Mouse (Mus musculus): ENCODE results near the gene A930033H14Rik.
A peak's percentile ranks its signal among the peaks of the same experiment; 100 is the strongest.

The A930033H14Rik gene

DNA sequence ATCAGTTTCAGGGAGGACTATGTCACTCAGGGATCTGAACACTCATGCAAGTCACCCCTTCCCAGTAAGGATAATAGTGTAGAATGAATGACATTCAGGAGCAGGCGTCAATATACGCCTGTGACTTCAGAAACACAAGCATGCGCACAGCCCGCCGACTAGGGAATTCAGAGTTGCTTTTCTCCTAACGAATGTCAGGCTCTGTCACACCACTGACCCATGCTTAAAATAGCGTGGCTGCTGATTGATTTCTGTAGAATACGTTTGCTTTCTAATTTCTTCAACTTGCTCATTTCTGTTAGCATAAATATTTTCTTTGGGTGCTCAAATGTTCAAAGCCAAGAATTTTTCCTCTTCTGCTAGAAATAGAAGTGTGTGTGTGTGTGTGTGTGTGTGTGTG lies 13.1 kb upstream of the A930033H14Rik start:
- no peak for DNase-seq

DNA sequence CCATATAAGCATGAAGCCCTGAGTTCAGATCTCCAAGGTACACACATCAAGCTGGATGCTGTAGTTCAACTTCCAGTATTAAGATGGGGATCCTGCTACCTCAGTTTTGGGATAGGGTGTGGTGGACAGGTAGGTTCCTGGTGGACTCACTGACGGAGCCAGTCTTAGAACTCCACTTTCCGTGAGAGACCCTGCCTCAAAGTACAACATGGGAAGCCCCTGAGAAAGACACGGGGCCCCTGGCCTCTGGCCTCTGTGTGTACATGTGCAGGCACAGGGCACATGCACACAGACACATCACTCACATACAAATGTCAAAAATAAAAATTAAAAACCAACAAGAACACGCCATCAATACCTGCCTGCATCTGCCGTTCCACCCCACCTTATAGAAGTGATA lies 12.6 kb upstream of the A930033H14Rik start:
- no peak for DNase-seq

- DNase-seq = no peak
Observed at GRCm38 (mm10) chr10:69224276-69224675, 11.4 kb upstream of the A930033H14Rik start.

DNA sequence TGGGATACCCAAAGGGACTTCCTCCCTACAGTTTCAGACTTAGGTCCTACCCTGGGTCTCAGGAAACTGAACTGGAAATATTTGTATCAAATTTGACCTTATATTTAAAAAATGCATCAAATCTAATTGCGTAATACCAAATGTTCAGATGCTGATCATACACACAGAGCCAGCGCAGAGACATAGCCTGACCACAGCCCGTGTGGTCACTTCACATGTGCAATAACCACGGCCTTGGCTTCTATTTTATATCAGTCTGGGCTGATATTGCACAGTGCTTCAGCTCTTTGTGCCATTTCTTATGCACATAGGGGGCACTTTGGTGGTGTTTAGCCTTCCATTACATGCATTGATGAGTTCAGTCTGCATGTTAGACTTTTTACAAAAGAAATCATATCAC lies 10.3 kb upstream of the A930033H14Rik start:
- DNase-seq = no peak

DNA sequence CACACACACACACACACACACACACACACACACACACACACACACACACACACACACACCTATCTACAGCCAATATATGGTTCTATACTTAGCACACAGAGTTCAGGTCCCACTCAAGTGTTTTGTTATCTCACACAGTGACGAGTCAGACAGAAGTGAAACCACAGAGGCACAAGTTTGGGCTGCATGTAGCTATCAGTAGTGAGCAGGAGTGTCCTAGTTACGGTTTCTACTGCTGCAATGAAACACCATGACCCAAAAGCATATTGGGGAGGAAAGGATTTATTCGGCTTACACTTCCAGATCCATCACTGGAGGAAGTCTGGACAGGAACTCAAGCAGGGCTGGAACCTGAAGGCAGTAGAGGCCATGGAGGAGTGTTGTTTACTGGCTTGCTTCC lies 9.1 kb upstream of the A930033H14Rik start:
- no peak for DNase-seq

DNA sequence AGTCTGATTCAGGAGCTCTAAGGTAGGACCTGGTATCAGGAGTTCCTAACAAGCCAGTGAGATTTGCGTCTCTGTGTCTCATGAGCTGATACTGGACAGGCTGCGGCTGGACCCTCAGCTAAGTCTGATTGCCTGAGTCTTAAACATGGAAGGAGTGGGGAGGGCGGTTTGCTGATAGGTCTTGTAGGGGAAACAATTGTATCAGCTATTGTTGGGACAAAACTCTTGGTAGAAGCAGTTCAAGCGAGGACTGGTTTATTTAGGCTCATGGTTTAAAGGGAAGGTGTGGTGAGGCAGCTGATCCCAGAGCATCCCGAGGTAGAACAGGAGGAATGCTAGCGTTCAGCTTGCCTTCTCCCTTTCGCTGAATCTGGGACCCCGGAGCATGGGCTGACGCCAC lies 8.2 kb upstream of the A930033H14Rik start:
- no peak for DNase-seq

DNA sequence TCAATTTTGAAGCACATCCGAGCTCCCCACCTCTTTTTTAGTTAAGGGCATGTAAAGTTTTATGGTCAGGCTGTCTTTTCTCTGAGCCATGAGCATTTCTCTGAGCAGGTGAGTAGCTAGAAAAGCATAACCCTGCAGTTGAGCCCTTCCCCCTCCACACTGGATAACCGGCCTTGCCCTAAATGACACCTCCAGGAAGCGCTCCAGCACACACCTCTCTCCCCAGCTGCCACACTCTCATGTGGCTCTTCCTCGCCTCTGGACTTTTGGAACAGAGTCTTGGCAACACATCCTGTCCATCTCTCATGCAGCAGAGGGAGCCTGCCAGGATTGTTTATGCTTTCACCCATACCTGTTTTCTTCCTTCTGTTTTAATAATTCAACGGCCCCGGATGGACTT lies 7.4 kb upstream of the A930033H14Rik start:
- peak; percentile 80 to 89 for DNase-seq

GRCm38 (mm10) chr10:69219289-69219626 lies 6.4 kb upstream of the A930033H14Rik start:
- DNase-seq = no peak

- peak; percentile 79 to 92 for DNase-seq
Observed at GRCm38 (mm10) chr10:69218458-69219288, 5.8 kb upstream of the A930033H14Rik start.

- DNase-seq = no peak
Observed at GRCm38 (mm10) chr10:69217127-69217690, 4.3 kb upstream of the A930033H14Rik start.

DNA sequence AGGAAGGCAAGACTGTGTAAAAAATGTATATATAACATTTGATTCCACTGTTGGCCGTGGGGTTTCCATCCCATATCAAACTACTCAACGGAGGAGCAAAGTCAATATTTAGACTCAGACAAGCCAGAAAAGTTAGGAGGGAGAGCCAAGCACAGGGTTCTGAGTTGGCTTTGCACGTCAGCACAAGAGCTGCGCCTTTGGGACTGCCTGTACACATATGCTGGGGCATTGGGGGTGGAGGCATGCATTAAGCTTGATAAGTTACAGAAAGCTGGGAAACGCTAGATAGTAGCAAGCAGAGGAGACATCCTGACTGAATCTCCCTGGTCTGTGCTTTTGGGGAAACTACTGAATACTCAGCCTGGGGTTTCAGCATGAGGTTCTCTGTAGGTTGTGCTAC lies 1.1 kb upstream of the A930033H14Rik start:
- DNase-seq = peak in 1 of 2 experiments; percentile 42

GRCm38 (mm10) chr10:69213451-69213877 lies 566 bp upstream of the A930033H14Rik start:
- peak in 1 of 2 experiments; percentile 50 for DNase-seq

- DNase-seq = peak; percentile 32 to 61
Observed at GRCm38 (mm10) chr10:69211976-69212375, 922 bp downstream of the A930033H14Rik start.

GRCm38 (mm10) chr10:69211560-69211959 lies 1.3 kb downstream of the A930033H14Rik start:
- peak; percentile 44 to 47 for DNase-seq

DNA sequence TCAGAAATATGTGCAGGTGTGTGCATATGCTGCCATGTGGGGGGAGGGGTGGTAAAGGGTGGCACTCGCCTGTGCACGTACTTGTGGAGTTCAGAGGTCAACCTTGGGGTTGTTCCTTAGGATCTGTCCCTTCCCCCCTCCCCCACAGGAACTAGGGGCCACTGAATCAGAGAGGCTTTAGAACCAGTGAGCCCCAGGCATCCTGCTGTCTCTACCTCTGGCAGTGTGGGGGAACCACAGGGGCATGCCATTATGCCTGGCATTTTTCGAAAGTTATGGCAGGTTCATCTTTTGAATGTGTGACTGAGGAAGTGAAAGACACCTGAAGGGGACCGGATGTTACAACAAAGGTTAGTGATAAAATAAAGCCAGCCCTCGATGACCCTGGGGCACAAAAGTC lies 2.2 kb downstream of the A930033H14Rik start:
- DNase-seq = peak in 1 of 2 experiments; percentile 34

GRCm38 (mm10) chr10:69210006-69210405 lies 2.9 kb downstream of the A930033H14Rik start:
- DNase-seq = no peak

GRCm38 (mm10) chr10:69208705-69209104 lies 4.2 kb downstream of the A930033H14Rik start:
- DNase-seq = no peak

- no peak for DNase-seq
Observed at GRCm38 (mm10) chr10:69207981-69208630, 4.8 kb downstream of the A930033H14Rik start.

DNA sequence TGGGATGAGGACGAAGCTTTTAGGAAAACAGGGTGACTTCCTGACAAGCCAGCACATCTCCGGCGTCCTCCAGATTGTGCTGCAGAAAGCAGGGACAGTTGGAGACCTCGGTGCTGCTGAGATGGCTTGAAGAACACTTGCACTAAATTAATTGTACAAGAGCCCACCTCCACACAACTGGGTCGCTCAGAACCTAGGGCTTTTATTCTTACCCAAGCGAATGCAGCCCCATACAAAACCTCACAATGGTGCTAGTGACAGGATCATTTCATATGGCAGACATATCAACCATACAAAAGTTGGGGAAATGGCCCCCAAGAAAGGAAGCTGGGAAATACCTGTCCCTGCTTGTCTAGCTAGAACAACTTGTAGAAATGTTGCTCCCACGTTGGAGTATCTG lies 5.4 kb downstream of the A930033H14Rik start:
- DNase-seq = no peak

- DNase-seq = no peak
Observed at GRCm38 (mm10) chr10:69206081-69206480, 6.8 kb downstream of the A930033H14Rik start.

DNA sequence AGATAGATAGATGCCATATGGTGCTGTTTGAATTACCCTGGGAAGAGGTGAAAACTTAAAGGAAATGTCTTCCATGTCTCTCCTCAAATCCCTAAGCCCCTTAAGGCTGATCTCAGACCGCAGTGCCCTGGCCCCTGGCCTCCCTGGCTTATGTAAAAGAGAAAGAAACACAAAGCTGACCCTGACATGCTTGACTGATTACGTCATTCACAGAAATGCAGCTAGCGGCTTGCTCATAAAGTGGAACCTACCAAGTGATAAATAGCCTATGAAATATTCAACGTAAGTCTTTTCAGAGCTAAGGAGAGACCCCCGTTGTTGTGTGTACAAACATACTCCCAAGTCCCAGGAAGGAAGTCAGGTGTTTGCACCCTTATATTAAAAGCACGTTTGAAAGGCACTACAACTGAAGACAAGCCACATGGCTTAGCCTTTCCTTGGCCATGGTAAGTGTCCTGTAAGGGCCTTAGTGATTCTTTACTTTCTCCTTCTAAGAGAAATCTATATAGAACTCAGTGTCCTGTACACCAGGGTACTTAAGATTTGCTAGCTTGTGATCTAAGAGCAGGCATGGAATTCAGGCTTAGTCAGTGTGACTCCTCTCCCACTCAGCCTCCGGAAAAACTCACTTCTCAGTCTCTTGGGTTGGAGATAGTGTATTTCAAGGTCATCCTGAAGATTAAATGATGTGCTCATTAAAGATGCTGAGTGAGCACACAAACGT lies 8.1 kb downstream of the A930033H14Rik start:
- DNase-seq = no peak

DNA sequence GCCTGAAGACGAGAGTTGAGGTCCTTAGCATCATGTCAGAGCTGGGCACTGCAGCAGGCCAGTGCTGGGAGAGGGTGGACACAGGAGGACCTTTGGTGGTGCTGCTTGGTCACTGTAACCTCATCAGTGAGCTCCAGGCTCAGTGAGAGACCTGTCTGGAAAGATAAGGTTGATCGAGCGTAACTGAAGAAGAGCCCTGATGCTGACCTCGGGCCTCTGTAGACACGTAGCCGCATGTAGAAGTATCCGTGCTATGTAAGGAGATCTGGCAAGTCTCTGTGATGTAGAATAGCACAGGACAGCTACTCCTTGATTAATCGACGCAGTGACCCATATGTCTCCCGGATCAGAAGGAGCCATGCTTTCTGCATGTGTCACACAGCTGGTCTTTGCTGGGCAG lies 19.2 kb downstream of the A930033H14Rik start:
- DNase-seq = no peak

GRCm38 (mm10) chr10:69192266-69192665 lies 20.6 kb downstream of the A930033H14Rik start:
- DNase-seq = no peak

Measured in kidney, postnatal 36 days (tissue).